29 mouse cellular contexts compared by ENCODE assay signal in the genomic region with DNA sequence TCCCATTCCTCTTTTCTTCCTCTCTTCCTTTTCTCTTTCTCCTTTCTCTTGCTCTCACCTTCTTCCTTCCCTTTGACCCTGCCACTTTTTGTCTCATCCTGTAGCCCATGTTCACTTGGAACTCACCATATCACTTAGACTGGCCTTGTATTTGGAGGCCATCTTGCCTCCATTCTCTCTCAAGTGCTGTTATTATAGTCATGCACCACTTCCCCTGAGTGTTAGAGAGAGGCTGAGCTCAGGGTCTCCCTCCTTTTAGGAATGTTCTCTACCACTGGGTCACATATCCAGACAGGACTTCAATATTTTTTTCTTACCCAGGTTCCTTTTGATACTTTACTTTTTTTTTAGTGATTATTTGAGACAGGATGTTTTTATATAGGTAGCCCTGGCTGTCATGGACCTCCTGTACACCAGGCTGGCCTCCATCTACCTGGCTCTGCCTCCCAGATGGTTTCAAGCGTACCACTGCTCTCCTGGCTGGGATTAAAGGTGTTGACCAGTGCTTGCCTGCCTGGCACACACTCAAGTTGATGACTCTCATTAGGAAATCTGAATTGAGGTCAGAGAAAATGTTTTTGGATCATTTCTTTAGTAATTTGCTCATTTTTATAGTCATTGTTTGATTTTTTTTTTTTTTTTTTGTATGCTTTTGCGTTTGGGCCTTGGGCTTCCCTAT. TPM values are rescaled to one million over a fixed set of nuclear protein-coding genes. Genes with fewer than 3 reads are reported as not detected.
A peak's percentile ranks its signal among the peaks of the same experiment; 100 is the strongest.
DNase-seq lines count a peak whose midpoint lies in the region; ATAC-seq lines count a peak whose summit lies in the region.
"Had no signal": no experiment of that assay in that cellular context is flagged by ENCODE, and none has a peak within 500 bp of the region (broad histone marks: within the 10 kb centered on the region; RNA-seq: fewer than 3 reads in every experiment).

No protein-coding gene starts in this region.

- 86% methylated on average over 2 of the region's 2 CpGs for WGBS in kidney, embryonic 15.5 days
- WGBS in heart, embryonic 10.5 days, result 92% methylated on average over 2 of the region's 2 CpGs
- 91% methylated on average over 2 of the region's 2 CpGs for WGBS in liver, embryonic 12.5 days (ENCODE audit: insufficient replicate concordance)

- H3K27me3 ChIP-seq in kidney, embryonic 15.5 days, result no peaks in the 10 kb centered on the region
- H3K27me3 ChIP-seq in heart, embryonic 10.5 days (ENCODE audit: insufficient read depth, poor library complexity, severe bottlenecking), result no peaks in the 10 kb centered on the region
- H3K27me3 ChIP-seq in liver, embryonic 12.5 days (replicated peaks), result no peaks in the 10 kb centered on the region
- H3K27me3 ChIP-seq: hindbrain, embryonic 13.5 days; limb, embryonic 15.5 days; neural tube, embryonic 13.5 days had no signal

- H3K9ac ChIP-seq in kidney, embryonic 15.5 days, result no peak overlapping the region
- no peak overlapping the region for H3K9ac ChIP-seq in liver, embryonic 12.5 days
- H3K9ac ChIP-seq: hindbrain, embryonic 13.5 days; limb, embryonic 15.5 days; liver, postnatal 0 days; neural tube, embryonic 13.5 days had no signal

- no peak for DNase-seq in kidney, postnatal 36 days
- peak; percentile 42 for DNase-seq in cerebellum, adult 11 months
- DNase-seq in cerebellum, adult 18-20 months, result peak; percentile 66 to 74
- DNase-seq in cerebellum, postnatal 14 days, result peak; percentile 49
- no peak for DNase-seq in heart, embryonic 10.5 days (ENCODE audit: low spot score)
- DNase-seq: adrenal gland, postnatal 36 days; gastrocnemius, postnatal 10 days; heart, adult 18-20 months; heart, postnatal 36 days; kidney, adult 11 months; kidney, postnatal 14 days; left cerebral cortex, postnatal 4 days; liver, postnatal 0 days; retina, postnatal 1 day; right cerebral cortex, postnatal 4 days; thymus, adult 18-20 months; thymus, postnatal 4 days had no signal

- H3K9me3 ChIP-seq in kidney, embryonic 15.5 days (replicated peaks), result no peaks in the 10 kb centered on the region
- H3K9me3 ChIP-seq in heart, embryonic 10.5 days, result no peaks in the 10 kb centered on the region
- H3K9me3 ChIP-seq in liver, embryonic 12.5 days (replicated peaks), result no peaks in the 10 kb centered on the region
- H3K9me3 ChIP-seq: forebrain, embryonic 10.5 days; hindbrain, embryonic 13.5 days; limb, embryonic 15.5 days; neural tube, embryonic 13.5 days had no signal

- peaks cover 82% of the 10 kb centered on the region for H3K36me3 ChIP-seq in kidney, embryonic 15.5 days
- peaks cover 72% of the 10 kb centered on the region for H3K36me3 ChIP-seq in heart, embryonic 10.5 days
- H3K36me3 ChIP-seq in liver, embryonic 12.5 days, result peaks cover 85% of the 10 kb centered on the region

- no peak overlapping the region for H3K4me2 ChIP-seq in kidney, embryonic 15.5 days
- H3K4me2 ChIP-seq in liver, embryonic 12.5 days, result no peak overlapping the region
- H3K4me2 ChIP-seq: hindbrain, embryonic 13.5 days; limb, embryonic 15.5 days; neural tube, embryonic 13.5 days had no signal

- ATAC-seq in kidney, embryonic 15.5 days (replicated peaks; ENCODE audit: low FRiP score), result no peak
- ATAC-seq in liver, embryonic 12.5 days, result no peak
- ATAC-seq: forebrain, embryonic 16.5 days; liver, postnatal 0 days; lung, postnatal 0 days; midbrain, embryonic 16.5 days had no signal

- no peaks in the 10 kb centered on the region for H3K4me1 ChIP-seq in kidney, embryonic 15.5 days
- H3K4me1 ChIP-seq in heart, embryonic 10.5 days, result no peaks in the 10 kb centered on the region
- H3K4me1 ChIP-seq in liver, embryonic 12.5 days, result no peaks in the 10 kb centered on the region
- H3K4me1 ChIP-seq: forebrain, embryonic 10.5 days; hindbrain, embryonic 13.5 days; limb, embryonic 15.5 days; neural tube, embryonic 13.5 days had no signal

- 0 out of 2 replicates have a peak overlapping the region, but pooled peaks have one; percentile 32 for H3K27ac ChIP-seq in kidney, embryonic 15.5 days
- no peak overlapping the region for H3K27ac ChIP-seq in heart, embryonic 10.5 days
- H3K27ac ChIP-seq in liver, embryonic 12.5 days, result no peak overlapping the region
- H3K27ac ChIP-seq: forebrain, embryonic 10.5 days; hindbrain, embryonic 13.5 days; left cerebral cortex, adult 2 months; limb, embryonic 15.5 days; macrophage; neural tube, embryonic 13.5 days had no signal

- no peak overlapping the region for H3K4me3 ChIP-seq in kidney, embryonic 15.5 days (replicated peaks)
- H3K4me3 ChIP-seq in heart, embryonic 10.5 days, result no peak overlapping the region
- no peak overlapping the region for H3K4me3 ChIP-seq in liver, embryonic 12.5 days
- H3K4me3 ChIP-seq: forebrain, embryonic 10.5 days; hindbrain, embryonic 13.5 days; left cerebral cortex, adult 2 months; limb, embryonic 15.5 days; myocyte; neural tube, embryonic 13.5 days had no signal

RNA-seq across cellular contexts. Expression of a gene that starts 25.3 kb away (rescaled TPM):
- polyA plus RNA-seq in kidney, embryonic 15.5 days (2015; fragmentation: Nextera tagmentation; extraction: Ambion mirVana), result 72.9 and 73.1 TPM in 2 replicates
- 39.8 and 54.8 TPM in 2 replicates for polyA plus RNA-seq in heart, embryonic 10.5 days (2016; fragmentation: Nextera tagmentation; extraction: Ambion mirVana)
- polyA plus RNA-seq in liver, embryonic 12.5 days (2016; fragmentation: Nextera tagmentation; extraction: Ambion mirVana), result 39.2 and 40.1 TPM in 2 replicates

RNA-seq across cellular contexts. Expression of a gene that starts 31.5 kb away (rescaled TPM):
- polyA plus RNA-seq in kidney, embryonic 15.5 days (2015; fragmentation: Nextera tagmentation; extraction: Ambion mirVana), result 10.3 and 11.8 TPM in 2 replicates
- polyA plus RNA-seq in heart, embryonic 10.5 days (2016; fragmentation: Nextera tagmentation; extraction: Ambion mirVana), result 6.7 and 9.4 TPM in 2 replicates
- polyA plus RNA-seq in liver, embryonic 12.5 days (2016; fragmentation: Nextera tagmentation; extraction: Ambion mirVana), result 1.0 and 1.2 TPM in 2 replicates
- polyA plus RNA-seq: macrophage had no signal

RNA-seq across cellular contexts. Expression of a gene that starts 42.8 kb away (rescaled TPM):
- polyA plus RNA-seq in kidney, embryonic 15.5 days (2015; fragmentation: Nextera tagmentation; extraction: Ambion mirVana), result 12.0 and 15.1 TPM in 2 replicates
- 14.5 and 14.9 TPM in 2 replicates for polyA plus RNA-seq in heart, embryonic 10.5 days (2016; fragmentation: Nextera tagmentation; extraction: Ambion mirVana)
- 2.7 and 2.8 TPM in 2 replicates for polyA plus RNA-seq in liver, embryonic 12.5 days (2016; fragmentation: Nextera tagmentation; extraction: Ambion mirVana)

Comparison
In these comparisons a context has a peak if more than half of its experiments do, and no peak if none do; other contexts are left out.
1. DNase-seq: peak in cerebellum, adult 11 months (single experiment), cerebellum, adult 18-20 months (2 of 2) and cerebellum, postnatal 14 days (2 of 2); none in kidney, postnatal 36 days (0 of 2) and heart, embryonic 10.5 days (single experiment).